Mouse (Mus musculus) midbrain, postnatal 0 days (tissue): Measurements from ENCODE around the gene Hps4. TPM values are rescaled to one million over a fixed set of nuclear protein-coding genes. Genes with fewer than 3 reads are reported as not detected.
A peak's percentile ranks its signal among the peaks of the same experiment; 100 is the strongest.

ENCODE experiments used
- ATAC-seq: fragments of 200-750 bp; cut with Nextera tagmentation; 2 replicates; pipeline ENCODE4 v1.8.0; 2017; ENCODE audit warnings: moderate number of reproducible peaks, mild to moderate bottlenecking, moderate TSS enrichment, moderate library complexity; ENCODE audit not compliant: low FRiP score
- DNase-seq: peaks from one replicate; pipeline ENCODE4 v3.0.0-alpha.2; 2015; ENCODE audit warnings: low spot score
- H3K27ac ChIP-seq: fragments of 300-500 bp; sonication (generic); 2 replicates; pipeline ENCODE4 v1.5.1; 2014; ENCODE audit warnings: low read depth, mild to moderate bottlenecking, low read length, mixed read lengths
- H3K27me3 ChIP-seq: fragments of 300-500 bp; sonication (generic); 2 replicates; pipeline ENCODE4 v1.6.1; 2014; ENCODE audit warnings: low read length, control low read depth, mixed read lengths; ENCODE audit not compliant: insufficient read depth
- H3K36me3 ChIP-seq: fragments of 300-500 bp; sonication (generic); 2 replicates; pipeline ENCODE4 v1.6.1; 2014; ENCODE audit warnings: low read length, control low read depth, mixed read lengths; ENCODE audit not compliant: insufficient read depth
- H3K4me1 ChIP-seq: fragments of 300-500 bp; sonication (generic); 2 replicates; pipeline ENCODE4 v1.6.1; 2014; ENCODE audit warnings: mild to moderate bottlenecking, control low read depth, antibody characterized with exemption, low read length, mixed read lengths; ENCODE audit not compliant: insufficient read depth
- H3K4me2 ChIP-seq: fragments of 300-500 bp; sonication (generic); 2 replicates; pipeline ENCODE4 v1.6.1; 2014; ENCODE audit warnings: low read depth, mild to moderate bottlenecking, low read length, mixed read lengths; ENCODE audit not compliant: poor library complexity, severe bottlenecking
- H3K4me3 ChIP-seq: fragments of 300-500 bp; sonication (generic); 2 replicates; pipeline ENCODE4 v1.5.1; 2014; ENCODE audit warnings: low read depth, mild to moderate bottlenecking, low read length, moderate library complexity
- H3K9ac ChIP-seq: fragments of 300-500 bp; sonication (generic); replicated peaks from 2 replicates; pipeline ENCODE4 v1.6.1; 2014; ENCODE audit warnings: mild to moderate bottlenecking, low read length, moderate library complexity, mixed read lengths; ENCODE audit not compliant: poor library complexity, severe bottlenecking
- H3K9me3 ChIP-seq: fragments of 300-500 bp; sonication (generic); 2 replicates; pipeline ENCODE4 v1.6.1; 2016; ENCODE audit warnings: low read length, control low read depth
- CTCF ChIP-seq: IDR thresholded peaks from 2 replicates; pipeline ENCODE4 v1.5.1; 2016; ENCODE audit warnings: antibody characterized with exemption, mild to moderate bottlenecking
- WGBS: fragments of 180-500 bp; shearing (Covaris S2); extraction: QIAGEN DNeasy Blood & Tissue Kit; methylation state at CpG from one replicate; pipeline ENCODE4 v1.1.7; 2014; 5-methylcytosine and 5-hydroxymethylcytosine counted together
- polyA plus RNA-seq: library from polyadenylated mRNA; unstranded; fragments of >200 nt; fragmentation: Nextera tagmentation; extraction: Ambion mirVana; gene quantifications from 2 replicates; pipeline ENCODE4 v1.2.1, GENCODE M21; 2015
- total RNA-seq: library from RNA; depleted of rRNA; stranded (reverse); fragments of >200 nt; gene quantifications from 2 replicates; pipeline ENCODE4 v1.2.3, GENCODE M21; 2014

The Hps4 gene
- total and polyA plus RNA-seq, 2 experiments from 2014 or later = 34.9 to 36.1 TPM

GRCm38 (mm10) chr5:112370236-112370813, 27.4 kb downstream of the Hps4 start:
- H3K4me2 ChIP-seq = no peak overlapping the region
- no peak overlapping the region for H3K4me3 ChIP-seq
- ATAC-seq = no peak
- 85% methylated on average over 12 of the region's 12 CpGs for WGBS
- H3K27ac ChIP-seq = peak overlapping the region; percentile 95
- H3K4me1 ChIP-seq = peaks cover 26% of the 10 kb centered on the region
- H3K9me3 ChIP-seq = no peaks in the 10 kb centered on the region
- DNase-seq = no peak
- 0 out of 2 replicates have a peak overlapping the region, but pooled peaks have one; percentile 3 for H3K9ac ChIP-seq
- H3K27me3 ChIP-seq = no peaks in the 10 kb centered on the region
- peaks cover 37% of the 10 kb centered on the region for H3K36me3 ChIP-seq
- no peak for TF ChIP-seq CTCF

- peak; percentile 84 for ATAC-seq
Observed at GRCm38 (mm10) chr5:112371933-112372332, 29.1 kb downstream of the Hps4 start.

GRCm38 (mm10) chr5:112376111-112376510, 33.2 kb downstream of the Hps4 start:
- no peak for ATAC-seq
- Histone ChIP-seq H3K27me3 (no peaks in the 10 kb centered on the region), H3K9ac (no peak overlapping the region), H3K36me3 (peaks cover 28% of the 10 kb centered on the region), H3K4me3 (no peak overlapping the region), H3K4me1 (peaks cover 20% of the 10 kb centered on the region), H3K4me2 (no peak overlapping the region), H3K27ac (no peak overlapping the region), H3K9me3 (no peaks in the 10 kb centered on the region)
- WGBS = 84% methylated on average over 4 of the region's 4 CpGs
- TF ChIP-seq CTCF = no peak
- DNase-seq = no peak

More at GRCm38 (mm10) chr5:112371933-112372332, 29.1 kb downstream of the Hps4 start:
- DNase-seq = peak; percentile 96
- no peaks in the 10 kb centered on the region for H3K27me3 ChIP-seq
- no peak overlapping the region for H3K4me3 ChIP-seq
- peak overlapping the region; percentile 95 for H3K27ac ChIP-seq
- H3K36me3 ChIP-seq = peaks cover 29% of the 10 kb centered on the region
- peaks cover 26% of the 10 kb centered on the region for H3K4me1 ChIP-seq
- H3K4me2 ChIP-seq = peak overlapping the region; percentile 22; the same call in 1 of the 2 replicates
- H3K9me3 ChIP-seq = no peaks in the 10 kb centered on the region
- TF ChIP-seq CTCF = no peak
- 11% methylated on average over 7 of the region's 7 CpGs for WGBS
- peak overlapping the region; percentile 55 for H3K9ac ChIP-seq

- ATAC-seq (no peak), DNase-seq (no peak)
- peaks cover 9% of the 10 kb centered on the region for H3K4me1 ChIP-seq
- peaks cover 28% of the 10 kb centered on the region for H3K36me3 ChIP-seq
- no peaks in the 10 kb centered on the region for H3K9me3 ChIP-seq
- no peak overlapping the region for H3K4me2 ChIP-seq
- no peaks in the 10 kb centered on the region for H3K27me3 ChIP-seq
- H3K27ac ChIP-seq = no peak overlapping the region
- H3K9ac ChIP-seq = 0 out of 2 replicates have a peak overlapping the region, but pooled peaks have one; percentile 19
- 100% methylated on average over 1 of the region's 1 CpGs for WGBS
- no peak for TF ChIP-seq CTCF
- no peak overlapping the region for H3K4me3 ChIP-seq
Observed at GRCm38 (mm10) chr5:112377380-112377779, 34.5 kb downstream of the Hps4 start.

- no peak overlapping the region for H3K27ac ChIP-seq
- no peaks in the 10 kb centered on the region; the same call in 1 of the 2 replicates for H3K4me1 ChIP-seq
- no peak overlapping the region for H3K9ac ChIP-seq
- no peaks in the 10 kb centered on the region for H3K27me3 ChIP-seq
- ATAC-seq (no peak), DNase-seq (no peak)
- peaks cover 28% of the 10 kb centered on the region for H3K36me3 ChIP-seq
- no peak overlapping the region for H3K4me2 ChIP-seq
- no peaks in the 10 kb centered on the region for H3K9me3 ChIP-seq
- WGBS = 87% methylated on average over 6 of the region's 6 CpGs
- TF ChIP-seq CTCF = no peak
- H3K4me3 ChIP-seq = no peak overlapping the region
Observed at GRCm38 (mm10) chr5:112378716-112379115, 35.8 kb downstream of the Hps4 start.

GRCm38 (mm10) chr5:112381154-112381553, 38.3 kb downstream of the Hps4 start:
- no peak for TF ChIP-seq CTCF
- Histone ChIP-seq H3K4me3 (no peak overlapping the region), H3K4me2 (no peak overlapping the region), H3K27me3 (no peaks in the 10 kb centered on the region), H3K4me1 (no peaks in the 10 kb centered on the region; the same call in 1 of the 2 replicates), H3K36me3 (peaks cover 38% of the 10 kb centered on the region), H3K27ac (0 out of 2 replicates have a peak overlapping the region, but pooled peaks have one; percentile 68), H3K9me3 (no peaks in the 10 kb centered on the region), H3K9ac (no peak overlapping the region)
- DNase-seq (no peak), ATAC-seq (no peak)
- 93% methylated on average over 11 of the region's 11 CpGs for WGBS
